Mouse (Mus musculus) MEL (cell line): ENCODE measurements around the gene Zdhhc6.

Source experiments
- CHD1 ChIP-seq: IDR thresholded peaks from 2 replicates; pipeline ENCODE4 v1.6.1; 2012; ENCODE audit warnings: low read depth, mild to moderate bottlenecking, inconsistent platforms, low read length, improper control_type of control experiment
- CTCF ChIP-seq, 3 experiments: IDR thresholded peaks in 2 of 3; conservative IDR thresholded peaks in 1 of 3; 2 replicates each; pipeline ENCODE4 v1.5.1; 2011 to 2012; ENCODE audit warnings: low read length in 3 of 3, low read depth in 2 of 3, mild to moderate bottlenecking in 2 of 3, improper control_type of control experiment in 1 of 3, inconsistent platforms in 1 of 3, mixed read lengths in 1 of 3, moderate library complexity in 1 of 3; ENCODE audit not compliant: control insufficient read depth in 1 of 3, insufficient read depth in 1 of 3, poor library complexity in 1 of 3, severe bottlenecking in 1 of 3
- MAX ChIP-seq: IDR thresholded peaks from 2 replicates; pipeline ENCODE4 v1.6.1; 2011; ENCODE audit warnings: low read length, improper control_type of control experiment
- POLR2A ChIP-seq, 2 experiments: IDR thresholded peaks; 2 replicates each; pipeline ENCODE4 v1.6.1; 2011 to 2012; ENCODE audit warnings: low read length in 2 of 2, mild to moderate bottlenecking in 2 of 2, control low read depth in 1 of 2, improper control_type of control experiment in 1 of 2, low read depth in 1 of 2, moderate library complexity in 1 of 2; ENCODE audit not compliant: control insufficient read depth in 1 of 2, insufficient read depth in 1 of 2, poor library complexity in 1 of 2
- RAD21 ChIP-seq: IDR thresholded peaks from 2 replicates; pipeline ENCODE4 v1.6.1; 2011; ENCODE audit warnings: mild to moderate bottlenecking, low read depth, low read length, improper control_type of control experiment
- TCF12 ChIP-seq: IDR thresholded peaks from 2 replicates; pipeline ENCODE4 v1.6.1; 2014; ENCODE audit warnings: low read depth, mild to moderate bottlenecking, inconsistent platforms, low read length, improper control_type of control experiment, moderate library complexity
- UBTF ChIP-seq: IDR thresholded peaks from 2 replicates; pipeline ENCODE4 v1.6.1; 2012; ENCODE audit warnings: low read depth, mild to moderate bottlenecking, inconsistent platforms, low read length, improper control_type of control experiment, moderate library complexity, borderline replicate concordance; ENCODE audit not compliant: insufficient read depth
- USF1 ChIP-seq: IDR thresholded peaks from 2 replicates; pipeline ENCODE4 v1.6.1; 2014; ENCODE audit warnings: low read depth, mild to moderate bottlenecking, inconsistent platforms, low read length, improper control_type of control experiment, moderate library complexity

DNA sequence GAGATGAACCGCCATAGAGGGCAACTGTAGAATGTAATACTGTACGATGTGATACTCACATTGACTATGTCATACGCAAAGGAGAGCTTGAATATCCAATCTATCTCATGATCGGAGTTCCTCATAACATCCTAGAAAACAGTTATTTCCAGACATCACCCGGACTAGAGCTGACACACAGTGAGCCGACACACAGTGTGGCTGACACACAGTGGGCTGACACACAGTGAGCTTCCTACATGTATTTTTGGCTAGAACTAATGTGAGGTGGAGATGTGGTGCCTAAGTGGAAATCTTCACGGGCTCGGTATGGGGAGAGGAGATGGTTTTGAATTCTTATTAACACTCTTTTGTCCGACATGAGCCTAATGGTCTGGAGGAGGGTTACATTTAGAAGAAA, 93.6 kb downstream of the Zdhhc6 start:
- TF ChIP-seq CTCF (IDR thresholded peaks at IDR 0.05 in 2 of 3, conservative IDR thresholded peaks at IDR 0.05 in 1 of 3; ENCODE audit: control insufficient read depth in 1 of 3, insufficient read depth in 1 of 3, low read depth in 2 of 3, low read length in 3 of 3, poor library complexity in 1 of 3, severe bottlenecking in 1 of 3) (no peak), TCF12 (no peak), POLR2A (IDR thresholded peaks at IDR 0.05; ENCODE audit: control insufficient read depth in 1 of 2, insufficient read depth in 1 of 2, low read depth in 1 of 2, low read length in 2 of 2, poor library complexity in 1 of 2) (no peak), RAD21 (no peak), USF1 (no peak), CHD1 (no peak), MAX (no peak), UBTF (no peak)
